Mouse (Mus musculus) ZHBTc4 (cell line): ENCODE results near the gene Enpp6.
"Not testable (repeated sequence)": the region's sequence is repeated elsewhere in the genome, so short reads cannot be mapped to it uniquely, and the experiment has no call there.

ENCODE experiments used
- DNase-seq: peaks from one replicate; pipeline ENCODE4 v3.0.0-alpha.2; 2011; ENCODE audit warnings: low read depth, low spot score

The Enpp6 gene

GRCm38 (mm10) chr8:46995931-46996664, 9.4 kb downstream of the Enpp6 start:
- DNase-seq: peak; percentile 85

GRCm38 (mm10) chr8:47005676-47006075, 19.0 kb downstream of the Enpp6 start:
- DNase-seq: no peak

- no peak for DNase-seq
These were observed 20.1 kb downstream of the Enpp6 start for GRCm38 (mm10) chr8:47006785-47007184.

- no peak for DNase-seq
These were observed 21.6 kb downstream of the Enpp6 start for GRCm38 (mm10) chr8:47008220-47008773.

GRCm38 (mm10) chr8:47016268-47016946, 29.7 kb downstream of the Enpp6 start:
- DNase-seq: peak; percentile 84

GRCm38 (mm10) chr8:47021135-47021555, 34.5 kb downstream of the Enpp6 start:
- DNase-seq: peak; percentile 20

GRCm38 (mm10) chr8:47024612-47025011, 37.9 kb downstream of the Enpp6 start:
- no peak for DNase-seq

- no peak for DNase-seq
These were observed 40.3 kb downstream of the Enpp6 start for GRCm38 (mm10) chr8:47026841-47027490.

- DNase-seq: no peak
These were observed 41.8 kb downstream of the Enpp6 start for GRCm38 (mm10) chr8:47028474-47028873.

GRCm38 (mm10) chr8:47030321-47030720, 43.6 kb downstream of the Enpp6 start:
- no peak for DNase-seq

GRCm38 (mm10) chr8:47032081-47032480, 45.4 kb downstream of the Enpp6 start:
- DNase-seq: no peak

- no peak for DNase-seq
These were observed 47.3 kb downstream of the Enpp6 start for GRCm38 (mm10) chr8:47033976-47034375.

GRCm38 (mm10) chr8:47036501-47036900, 49.8 kb downstream of the Enpp6 start:
- DNase-seq: no peak

GRCm38 (mm10) chr8:47037405-47037804, 50.7 kb downstream of the Enpp6 start:
- DNase-seq: no peak

GRCm38 (mm10) chr8:47040215-47040614, 53.5 kb downstream of the Enpp6 start:
- DNase-seq: not testable (repeated sequence)

- DNase-seq: no peak
These were observed 59.7 kb downstream of the Enpp6 start for GRCm38 (mm10) chr8:47046340-47046739.

GRCm38 (mm10) chr8:47047146-47047545, 60.5 kb downstream of the Enpp6 start:
- DNase-seq: no peak

- DNase-seq: no peak
These were observed 61.9 kb downstream of the Enpp6 start for GRCm38 (mm10) chr8:47048584-47048983.

GRCm38 (mm10) chr8:47052643-47053042, 66.0 kb downstream of the Enpp6 start:
- DNase-seq: no peak

GRCm38 (mm10) chr8:47056086-47056485, 69.4 kb downstream of the Enpp6 start:
- DNase-seq: no peak

GRCm38 (mm10) chr8:47058526-47058925, 71.8 kb downstream of the Enpp6 start:
- DNase-seq: peak; percentile 88

- peak; percentile 90 for DNase-seq
These were observed 72.3 kb downstream of the Enpp6 start for GRCm38 (mm10) chr8:47058971-47059370.
